Comparison of ENCODE assay signal across 10 mouse cellular contexts in the genomic region with DNA sequence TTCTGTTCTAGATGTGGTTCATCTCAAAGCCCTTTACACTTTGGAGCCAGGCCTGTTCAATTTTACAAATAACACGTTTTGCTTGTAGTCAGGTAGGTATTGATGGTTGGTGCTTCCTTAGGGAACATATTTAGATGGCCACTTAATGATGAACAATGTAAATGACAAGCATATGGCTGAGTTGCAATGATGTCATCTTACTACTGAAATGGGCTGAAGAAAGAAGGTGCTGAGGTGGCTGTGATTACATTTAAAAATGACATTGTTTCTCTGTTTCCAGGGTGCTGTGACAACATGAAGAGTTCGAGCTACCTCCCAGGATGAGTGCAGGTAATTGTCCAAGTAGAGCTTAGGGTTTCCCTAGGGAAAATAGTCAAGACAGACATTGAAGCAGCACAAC. TPM values are rescaled to one million over a fixed set of nuclear protein-coding genes. Genes with fewer than 3 reads are reported as not detected.
DNase-seq lines count a peak whose midpoint lies in the region; ATAC-seq and TF ChIP-seq lines count a peak whose summit lies in the region.
"Had no signal": no experiment of that assay in that cellular context is flagged by ENCODE, and none has a peak within 500 bp of the region (broad histone marks: within the 10 kb centered on the region; RNA-seq: fewer than 3 reads in every experiment).

No protein-coding gene starts in this region.

- peak overlapping the region; percentile 81; the same call in 1 of the 2 replicates for H3K4me3 ChIP-seq in liver, adult 2 months (ENCODE audit: insufficient read depth, low read depth, low read length)
- H3K4me3 ChIP-seq in embryonic facial prominence, embryonic 12.5 days, result peak overlapping the region; percentile 76
- H3K4me3 ChIP-seq in intestine, embryonic 16.5 days (ENCODE audit: low read length), result peak overlapping the region; percentile 59
- H3K4me3 ChIP-seq in neural tube, embryonic 13.5 days, result peak overlapping the region; percentile 64

- no peak for DNase-seq in liver, adult 2 months (ENCODE audit: extremely low read depth, low read depth, low spot score)
- DNase-seq in liver, result no peak
- DNase-seq in layer of hippocampus, postnatal 10 days (ENCODE audit: low spot score in 2 of 2), result no peak
- no peak for DNase-seq in kidney, postnatal 25 days
- no peak for DNase-seq in kidney, postnatal 4 days
- DNase-seq: kidney, adult 11 months; right cerebral cortex, postnatal 14 days had no signal

- no peaks in the 10 kb centered on the region for H3K79me2 ChIP-seq in liver, adult 2 months (ENCODE audit: control insufficient read depth, insufficient read depth, low read length)

- no peak for ATAC-seq in embryonic facial prominence, embryonic 12.5 days (ENCODE audit: insufficient number of reproducible peaks, insufficient read depth, low FRiP score, low TSS enrichment)
- no peak for ATAC-seq in intestine, embryonic 16.5 days
- ATAC-seq in neural tube, embryonic 13.5 days (ENCODE audit: low read depth), result no peak

- H3K27me3 ChIP-seq in liver, adult 2 months (ENCODE audit: control insufficient read depth, insufficient read depth, low read length), result no peaks in the 10 kb centered on the region
- H3K27me3 ChIP-seq in embryonic facial prominence, embryonic 12.5 days, result no peaks in the 10 kb centered on the region
- no peaks in the 10 kb centered on the region for H3K27me3 ChIP-seq in intestine, embryonic 16.5 days (replicated peaks; ENCODE audit: control insufficient read depth, insufficient read depth, low read length)
- H3K27me3 ChIP-seq in neural tube, embryonic 13.5 days, result no peaks in the 10 kb centered on the region

- peak overlapping the region; percentile 46 for H3K9ac ChIP-seq in liver, adult 2 months (ENCODE audit: low read depth, low read length)
- H3K9ac ChIP-seq in embryonic facial prominence, embryonic 12.5 days, result peak overlapping the region; percentile 95
- peak overlapping the region; percentile 77 for H3K9ac ChIP-seq in intestine, embryonic 16.5 days (ENCODE audit: low read depth, low read length)
- H3K9ac ChIP-seq in neural tube, embryonic 13.5 days, result peak overlapping the region; percentile 89

- WGBS in liver, adult 2 months, result 8% methylated on average over 2 of the region's 2 CpGs
- 4% methylated on average over 2 of the region's 2 CpGs for WGBS in embryonic facial prominence, embryonic 12.5 days
- 4% methylated on average over 2 of the region's 2 CpGs for WGBS in intestine, embryonic 16.5 days
- WGBS in neural tube, embryonic 13.5 days, result 0% methylated on average over 2 of the region's 2 CpGs

- 0 out of 2 replicates have a peak, but pooled peaks cover 3% of the 10 kb centered on the region for H3K9me3 ChIP-seq in embryonic facial prominence, embryonic 12.5 days
- H3K9me3 ChIP-seq in intestine, embryonic 16.5 days (ENCODE audit: control insufficient read depth, low read length), result no peaks in the 10 kb centered on the region
- H3K9me3 ChIP-seq in neural tube, embryonic 13.5 days, result no peaks in the 10 kb centered on the region

- peak overlapping the region; percentile 84 for H3K4me2 ChIP-seq in embryonic facial prominence, embryonic 12.5 days (replicated peaks)
- H3K4me2 ChIP-seq in intestine, embryonic 16.5 days (ENCODE audit: low read depth, low read length), result peak overlapping the region; percentile 53
- H3K4me2 ChIP-seq in neural tube, embryonic 13.5 days, result peak overlapping the region; percentile 79

- peaks cover 9% of the 10 kb centered on the region; the same call in 1 of the 2 replicates for H3K4me1 ChIP-seq in liver, adult 2 months (ENCODE audit: control insufficient read depth, insufficient read depth, low read length)
- H3K4me1 ChIP-seq in embryonic facial prominence, embryonic 12.5 days, result peaks cover 24% of the 10 kb centered on the region
- peaks cover 13% of the 10 kb centered on the region for H3K4me1 ChIP-seq in intestine, embryonic 16.5 days (ENCODE audit: control insufficient read depth, insufficient read depth, low read length)
- H3K4me1 ChIP-seq in neural tube, embryonic 13.5 days (replicated peaks), result peaks cover 53% of the 10 kb centered on the region

- H3K36me3 ChIP-seq in liver, adult 2 months (ENCODE audit: control insufficient read depth, insufficient read depth, low read length), result peaks cover 31% of the 10 kb centered on the region
- H3K36me3 ChIP-seq in embryonic facial prominence, embryonic 12.5 days, result peaks cover 27% of the 10 kb centered on the region
- peaks cover 3% of the 10 kb centered on the region; the same call in 1 of the 2 replicates for H3K36me3 ChIP-seq in intestine, embryonic 16.5 days (ENCODE audit: control insufficient read depth, insufficient read depth, low read length)
- peaks cover 30% of the 10 kb centered on the region for H3K36me3 ChIP-seq in neural tube, embryonic 13.5 days

- TF ChIP-seq POLR2A in liver, adult 2 months (IDR thresholded peaks at IDR 0.05; ENCODE audit: extremely low read depth, insufficient read depth, low read length), result no peak

- H3K27ac ChIP-seq in liver, adult 2 months (replicated peaks; ENCODE audit: insufficient read depth, low read depth, low read length), result no peak overlapping the region
- H3K27ac ChIP-seq in embryonic facial prominence, embryonic 12.5 days, result peak overlapping the region; percentile 89
- H3K27ac ChIP-seq in intestine, embryonic 16.5 days (ENCODE audit: low read length), result no peak overlapping the region
- peak overlapping the region; percentile 69; the same call in 1 of the 2 replicates for H3K27ac ChIP-seq in neural tube, embryonic 13.5 days (replicated peaks)

- no peak for TF ChIP-seq CTCF in liver, adult 2 months (IDR thresholded peaks at IDR 0.05; ENCODE audit: low read depth, low read length)

RNA-seq across cellular contexts. Expression of a gene that starts 1.2 kb away (rescaled TPM):
- total RNA-seq in liver, adult 2 months (2014; rRNA removed), result 30.2 and 37.6 TPM in 2 replicates
- 62.9 and 71.6 TPM in 2 replicates for polyA plus RNA-seq in liver, adult 2 months (2012; rRNA removed)
- polyA plus RNA-seq in embryonic facial prominence, embryonic 12.5 days (2016; fragmentation: Nextera tagmentation; extraction: Ambion mirVana), result 119 and 122 TPM in 2 replicates
- 211 and 225 TPM in 2 replicates for polyA plus RNA-seq in intestine, embryonic 16.5 days (2015; fragmentation: Nextera tagmentation; extraction: Ambion mirVana)
- polyA plus RNA-seq in neural tube, embryonic 13.5 days (2015; fragmentation: Nextera tagmentation; extraction: Ambion mirVana), result 149 and 155 TPM in 2 replicates
- total RNA-seq in layer of hippocampus, postnatal 10 days (2021), result 100 to 1,000 TPM; 198 to 212 TPM

RNA-seq across cellular contexts. Expression of a gene that starts 11.2 kb away (rescaled TPM):
- total RNA-seq in liver, adult 2 months (2014; rRNA removed), result 12.5 and 16.6 TPM in 2 replicates
- 23.8 and 28.9 TPM in 2 replicates for polyA plus RNA-seq in liver, adult 2 months (2012; rRNA removed)
- polyA plus RNA-seq in embryonic facial prominence, embryonic 12.5 days (2016; fragmentation: Nextera tagmentation; extraction: Ambion mirVana), result 88.5 and 98.3 TPM in 2 replicates
- 78.1 and 88.7 TPM in 2 replicates for polyA plus RNA-seq in intestine, embryonic 16.5 days (2015; fragmentation: Nextera tagmentation; extraction: Ambion mirVana)
- polyA plus RNA-seq in neural tube, embryonic 13.5 days (2015; fragmentation: Nextera tagmentation; extraction: Ambion mirVana), result 84.4 and 87.8 TPM in 2 replicates
- total RNA-seq in layer of hippocampus, postnatal 10 days (2021), result 10 to 100 TPM; 52.6 to 53.3 TPM

RNA-seq across cellular contexts. Expression of a gene that starts 16.1 kb away (rescaled TPM):
- 0.83 TPM in 1 of 2 replicates, not detected in the other for total RNA-seq in liver, adult 2 months (2014; rRNA removed)
- not detected in 2 replicates for polyA plus RNA-seq in liver, adult 2 months (2012; rRNA removed)
- 2.6 and 2.7 TPM in 2 replicates for polyA plus RNA-seq in embryonic facial prominence, embryonic 12.5 days (2016; fragmentation: Nextera tagmentation; extraction: Ambion mirVana)
- polyA plus RNA-seq in intestine, embryonic 16.5 days (2015; fragmentation: Nextera tagmentation; extraction: Ambion mirVana), result 0.91 and 1.6 TPM in 2 replicates
- polyA plus RNA-seq in neural tube, embryonic 13.5 days (2015; fragmentation: Nextera tagmentation; extraction: Ambion mirVana), result 1.6 and 2.4 TPM in 2 replicates
- 1 to 10 TPM; 1.4 to 1.8 TPM for total RNA-seq in layer of hippocampus, postnatal 10 days (2021)

RNA-seq across cellular contexts. Expression of a gene that starts 16.8 kb away (rescaled TPM):
- 43.5 and 46.8 TPM in 2 replicates for total RNA-seq in liver, adult 2 months (2014; rRNA removed)
- polyA plus RNA-seq in liver, adult 2 months (2012; rRNA removed), result 42.0 and 62.1 TPM in 2 replicates
- polyA plus RNA-seq in embryonic facial prominence, embryonic 12.5 days (2016; fragmentation: Nextera tagmentation; extraction: Ambion mirVana), result 165 and 172 TPM in 2 replicates
- polyA plus RNA-seq in intestine, embryonic 16.5 days (2015; fragmentation: Nextera tagmentation; extraction: Ambion mirVana), result 120 and 124 TPM in 2 replicates
- 124 and 127 TPM in 2 replicates for polyA plus RNA-seq in neural tube, embryonic 13.5 days (2015; fragmentation: Nextera tagmentation; extraction: Ambion mirVana)
- total RNA-seq in layer of hippocampus, postnatal 10 days (2021), result 10 to 100 TPM; 61.9 to 64.8 TPM

RNA-seq across cellular contexts. Expression of a gene that starts 32.5 kb away (rescaled TPM):
- total RNA-seq in liver, adult 2 months (2014; rRNA removed), result 16.2 and 22.3 TPM in 2 replicates
- polyA plus RNA-seq in liver, adult 2 months (2012; rRNA removed), result 27.3 and 43.1 TPM in 2 replicates
- 218 and 221 TPM in 2 replicates for polyA plus RNA-seq in embryonic facial prominence, embryonic 12.5 days (2016; fragmentation: Nextera tagmentation; extraction: Ambion mirVana)
- polyA plus RNA-seq in intestine, embryonic 16.5 days (2015; fragmentation: Nextera tagmentation; extraction: Ambion mirVana), result 133 and 137 TPM in 2 replicates
- polyA plus RNA-seq in neural tube, embryonic 13.5 days (2015; fragmentation: Nextera tagmentation; extraction: Ambion mirVana), result 161 and 192 TPM in 2 replicates
- total RNA-seq in layer of hippocampus, postnatal 10 days (2021), result 10 to 100 TPM; 72.7 to 79.7 TPM

Comparison
In these comparisons a context has a peak if more than half of its experiments do, and no peak if none do; other contexts are left out.
1. H3K27ac ChIP-seq: peak in embryonic facial prominence, embryonic 12.5 days (single experiment) and neural tube, embryonic 13.5 days (single experiment); none in liver, adult 2 months (single experiment) and intestine, embryonic 16.5 days (single experiment).
2. Peak in every context shown above with its lines, with median percentiles within 50 percentile points of each other: H3K4me3 ChIP-seq, H3K9ac ChIP-seq and H3K4me2 ChIP-seq.